20 mouse cellular contexts compared by ENCODE assay signal in the genomic region with DNA sequence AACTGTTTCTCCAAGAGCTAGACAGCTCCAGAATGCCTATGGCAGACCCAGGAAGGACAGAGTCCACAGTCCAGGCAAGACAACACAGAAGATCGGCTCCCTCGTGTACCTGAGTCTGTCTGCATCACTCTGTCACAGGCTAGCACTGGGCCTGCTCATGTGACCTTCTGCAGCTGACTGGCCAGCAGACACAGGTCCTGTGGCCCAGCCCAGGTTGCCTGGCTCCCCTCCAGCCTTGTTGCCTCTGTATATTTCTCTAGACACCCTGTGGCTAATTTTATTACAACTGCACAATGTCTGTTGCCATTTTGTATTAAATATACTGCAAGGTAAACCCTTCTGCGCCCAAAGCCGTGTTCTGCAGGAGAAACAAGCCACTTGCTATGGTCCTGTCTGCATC. TPM values are rescaled to one million over a fixed set of nuclear protein-coding genes. Genes with fewer than 3 reads are reported as not detected.
DNase-seq lines count a peak whose midpoint lies in the region; ATAC-seq and TF ChIP-seq lines count a peak whose summit lies in the region.
"Had no signal": no experiment of that assay in that cellular context is flagged by ENCODE, and none has a peak within 500 bp of the region (broad histone marks: within the 10 kb centered on the region; RNA-seq: fewer than 3 reads in every experiment).

No protein-coding gene starts in this region.

- H3K36me3 ChIP-seq in heart, adult 2 months (ENCODE audit: control insufficient read depth, insufficient read depth, low read length), result no peaks in the 10 kb centered on the region
- peaks cover 29% of the 10 kb centered on the region for H3K36me3 ChIP-seq in neural tube, embryonic 13.5 days
- peaks cover 18% of the 10 kb centered on the region for H3K36me3 ChIP-seq in neural tube, embryonic 15.5 days
- H3K36me3 ChIP-seq in embryonic facial prominence, embryonic 10.5 days (replicated peaks), result peaks cover 46% of the 10 kb centered on the region

- no peak overlapping the region; the same call in 1 of the 2 replicates for H3K27ac ChIP-seq in heart, adult 2 months
- H3K27ac ChIP-seq in neural tube, embryonic 13.5 days (replicated peaks), result no peak overlapping the region
- H3K27ac ChIP-seq in neural tube, embryonic 15.5 days (replicated peaks), result no peak overlapping the region
- H3K27ac ChIP-seq in embryonic facial prominence, embryonic 10.5 days (replicated peaks), result no peak overlapping the region
- H3K27ac ChIP-seq: embryonic facial prominence, embryonic 13.5 days; forebrain, embryonic 15.5 days; midbrain, embryonic 12.5 days; neural tube, embryonic 12.5 days had no signal

- no peaks in the 10 kb centered on the region for H3K79me2 ChIP-seq in heart, adult 2 months (replicated peaks; ENCODE audit: control insufficient read depth, insufficient read depth, low read length)

- 81% methylated on average over 4 of the region's 4 CpGs for WGBS in heart, adult 2 months
- 82% methylated on average over 4 of the region's 4 CpGs for WGBS in neural tube, embryonic 13.5 days
- WGBS in neural tube, embryonic 15.5 days, result 90% methylated on average over 4 of the region's 4 CpGs
- WGBS in embryonic facial prominence, embryonic 10.5 days, result 84% methylated on average over 4 of the region's 4 CpGs

- no peak overlapping the region for H3K4me2 ChIP-seq in neural tube, embryonic 13.5 days
- H3K4me2 ChIP-seq in neural tube, embryonic 15.5 days, result no peak overlapping the region
- H3K4me2 ChIP-seq: embryonic facial prominence, embryonic 13.5 days; forebrain, embryonic 15.5 days; heart, embryonic 12.5 days; midbrain, embryonic 12.5 days; neural tube, embryonic 12.5 days had no signal

- no peak overlapping the region for H3K9ac ChIP-seq in heart, adult 2 months (ENCODE audit: low read depth, low read length)
- 0 out of 2 replicates have a peak overlapping the region, but pooled peaks have one; percentile 12 for H3K9ac ChIP-seq in neural tube, embryonic 13.5 days
- H3K9ac ChIP-seq in neural tube, embryonic 15.5 days (replicated peaks), result no peak overlapping the region
- H3K9ac ChIP-seq: embryonic facial prominence, embryonic 13.5 days; forebrain, embryonic 15.5 days; heart, embryonic 12.5 days; midbrain, embryonic 12.5 days; neural tube, embryonic 12.5 days had no signal

- 0 out of 2 replicates have a peak, but pooled peaks have one; percentile 39 for TF ChIP-seq EP300 in heart, adult 2 months (IDR thresholded peaks at IDR 0.05; ENCODE audit: insufficient read depth, low read depth, low read length)

- H3K4me1 ChIP-seq in heart, adult 2 months (ENCODE audit: control insufficient read depth, insufficient read depth, low read length), result peaks cover 1% of the 10 kb centered on the region; the same call in 1 of the 2 replicates
- H3K4me1 ChIP-seq in neural tube, embryonic 13.5 days (replicated peaks), result peaks cover 5% of the 10 kb centered on the region
- H3K4me1 ChIP-seq in neural tube, embryonic 15.5 days, result peaks cover 6% of the 10 kb centered on the region; the same call in 1 of the 2 replicates
- H3K4me1 ChIP-seq in embryonic facial prominence, embryonic 10.5 days, result peaks cover 6% of the 10 kb centered on the region
- H3K4me1 ChIP-seq: embryonic facial prominence, embryonic 13.5 days had no signal

- DNase-seq in heart, adult 2 months, result peak in 1 of 2 experiments; percentile 51
- DNase-seq in heart, adult 9 months (ENCODE audit: low spot score in 2 of 2), result no peak
- peak; percentile 62 for DNase-seq in kidney, adult 9 months
- no peak for DNase-seq in embryonic facial prominence, embryonic 10.5 days (ENCODE audit: low spot score)
- DNase-seq in left cerebral cortex, postnatal 10 days (ENCODE audit: extremely low spot score in 1 of 2, low spot score in 2 of 2), result no peak
- DNase-seq: cerebellum, postnatal 10 days; gastrocnemius, postnatal 14 days; left cerebral cortex, postnatal 4 days; liver; thymus, postnatal 36 days had no signal

- no peak overlapping the region for H3K4me3 ChIP-seq in heart, adult 2 months
- H3K4me3 ChIP-seq in neural tube, embryonic 13.5 days, result no peak overlapping the region
- no peak overlapping the region for H3K4me3 ChIP-seq in neural tube, embryonic 15.5 days (replicated peaks)
- no peak overlapping the region for H3K4me3 ChIP-seq in embryonic facial prominence, embryonic 10.5 days
- H3K4me3 ChIP-seq: embryonic facial prominence, embryonic 13.5 days; forebrain, embryonic 15.5 days; heart, embryonic 12.5 days; midbrain, embryonic 12.5 days; neural tube, embryonic 12.5 days had no signal

- TF ChIP-seq POLR2A in heart, adult 2 months (IDR thresholded peaks at IDR 0.05; ENCODE audit: insufficient read depth, low read depth, low read length), result no peak

- ATAC-seq in neural tube, embryonic 13.5 days (ENCODE audit: low read depth), result no peak
- ATAC-seq in neural tube, embryonic 15.5 days (ENCODE audit: low FRiP score), result no peak
- ATAC-seq: forebrain, embryonic 15.5 days; hindbrain, embryonic 16.5 days; intestine, embryonic 16.5 days; lung, postnatal 0 days had no signal

- TF ChIP-seq CTCF in heart, adult 2 months (IDR thresholded peaks at IDR 0.05), result no peak

- H3K27me3 ChIP-seq in heart, adult 2 months (ENCODE audit: control insufficient read depth, insufficient read depth, low read length), result no peaks in the 10 kb centered on the region
- H3K27me3 ChIP-seq in neural tube, embryonic 13.5 days, result peaks cover 11% of the 10 kb centered on the region
- peaks cover 18% of the 10 kb centered on the region for H3K27me3 ChIP-seq in neural tube, embryonic 15.5 days (replicated peaks)
- peaks cover 24% of the 10 kb centered on the region for H3K27me3 ChIP-seq in embryonic facial prominence, embryonic 10.5 days (replicated peaks; ENCODE audit: low read depth, poor library complexity, severe bottlenecking)

- H3K9me3 ChIP-seq in neural tube, embryonic 13.5 days, result no peaks in the 10 kb centered on the region
- H3K9me3 ChIP-seq in neural tube, embryonic 15.5 days (replicated peaks), result no peaks in the 10 kb centered on the region
- no peaks in the 10 kb centered on the region for H3K9me3 ChIP-seq in embryonic facial prominence, embryonic 10.5 days
- H3K9me3 ChIP-seq: embryonic facial prominence, embryonic 13.5 days; forebrain, embryonic 15.5 days; heart, embryonic 12.5 days; midbrain, embryonic 12.5 days; neural tube, embryonic 12.5 days had no signal

- intact Hi-C loops in heart, adult 2 months (cut with DNase I), result loop anchor here (5.0 to 10.0 kb wide), 3 partner anchors 69 to 616 kb away; partner anchors contain the start of gene Knstrn
- intact Hi-C loops in left cerebral cortex, postnatal 10 days (cut with DNase I), result loop anchor here (5.0 to 10.0 kb wide), 4 partner anchors 119 to 616 kb away; partner anchors contain the start of genes Ankrd63, Ccdc9b and Inafm2

RNA-seq across cellular contexts. Expression of gene Bahd1, which starts 19.2 kb away (rescaled TPM):
- total RNA-seq in heart, adult 2 months (2021), result 10 to 100 TPM; 14.8 to 20.1 TPM
- 9.5 and 9.9 TPM in 2 replicates for polyA plus RNA-seq in heart, adult 2 months (2012; rRNA removed)
- 5.4 TPM in 2 replicates for polyA plus RNA-seq in neural tube, embryonic 13.5 days (2015; fragmentation: Nextera tagmentation; extraction: Ambion mirVana)
- polyA plus RNA-seq in neural tube, embryonic 15.5 days (2015; fragmentation: Nextera tagmentation; extraction: Ambion mirVana), result 8.5 TPM in 2 replicates
- 3.2 and 3.3 TPM in 2 replicates for polyA plus RNA-seq in embryonic facial prominence, embryonic 10.5 days (2016; fragmentation: Nextera tagmentation; extraction: Ambion mirVana)
- total RNA-seq in left cerebral cortex, postnatal 10 days (2021), result 10 to 100 TPM; 29.9 to 32.1 TPM

RNA-seq across cellular contexts. Expression of gene Ivd, which starts 19.3 kb away (rescaled TPM):
- 100 to 1,000 TPM; 356 to 463 TPM for total RNA-seq in heart, adult 2 months (2021)
- polyA plus RNA-seq in heart, adult 2 months (2012; rRNA removed), result 215 and 327 TPM in 2 replicates
- polyA plus RNA-seq in neural tube, embryonic 13.5 days (2015; fragmentation: Nextera tagmentation; extraction: Ambion mirVana), result 47.7 and 48.5 TPM in 2 replicates
- 51.9 and 59.4 TPM in 2 replicates for polyA plus RNA-seq in neural tube, embryonic 15.5 days (2015; fragmentation: Nextera tagmentation; extraction: Ambion mirVana)
- 74.0 and 81.3 TPM in 2 replicates for polyA plus RNA-seq in embryonic facial prominence, embryonic 10.5 days (2016; fragmentation: Nextera tagmentation; extraction: Ambion mirVana)
- 10 to 100 TPM; 63.1 to 70.0 TPM for total RNA-seq in left cerebral cortex, postnatal 10 days (2021)

RNA-seq across cellular contexts. Expression of gene Chst14, which starts 45.3 kb away (rescaled TPM):
- 1 to 10 TPM; 7.8 to 8.2 TPM for total RNA-seq in heart, adult 2 months (2021)
- polyA plus RNA-seq in heart, adult 2 months (2012; rRNA removed), result 9.5 and 10.4 TPM in 2 replicates
- 10.4 TPM in 2 replicates for polyA plus RNA-seq in neural tube, embryonic 13.5 days (2015; fragmentation: Nextera tagmentation; extraction: Ambion mirVana)
- 6.1 and 9.3 TPM in 2 replicates for polyA plus RNA-seq in neural tube, embryonic 15.5 days (2015; fragmentation: Nextera tagmentation; extraction: Ambion mirVana)
- polyA plus RNA-seq in embryonic facial prominence, embryonic 10.5 days (2016; fragmentation: Nextera tagmentation; extraction: Ambion mirVana), result 20.8 and 22.2 TPM in 2 replicates
- total RNA-seq in left cerebral cortex, postnatal 10 days (2021), result 1 to 10 TPM; 2.4 to 2.9 TPM
